Mouse (Mus musculus): ENCODE measurements around the gene Lemd1. TPM values are rescaled to one million over a fixed set of nuclear protein-coding genes. Genes with fewer than 3 reads are reported as not detected.
A peak's percentile ranks its signal among the peaks of the same experiment; 100 is the strongest.

The Lemd1 gene
- total RNA-seq, 2 experiments from 2014 or later: 0.17 to 0.67 TPM

DNA sequence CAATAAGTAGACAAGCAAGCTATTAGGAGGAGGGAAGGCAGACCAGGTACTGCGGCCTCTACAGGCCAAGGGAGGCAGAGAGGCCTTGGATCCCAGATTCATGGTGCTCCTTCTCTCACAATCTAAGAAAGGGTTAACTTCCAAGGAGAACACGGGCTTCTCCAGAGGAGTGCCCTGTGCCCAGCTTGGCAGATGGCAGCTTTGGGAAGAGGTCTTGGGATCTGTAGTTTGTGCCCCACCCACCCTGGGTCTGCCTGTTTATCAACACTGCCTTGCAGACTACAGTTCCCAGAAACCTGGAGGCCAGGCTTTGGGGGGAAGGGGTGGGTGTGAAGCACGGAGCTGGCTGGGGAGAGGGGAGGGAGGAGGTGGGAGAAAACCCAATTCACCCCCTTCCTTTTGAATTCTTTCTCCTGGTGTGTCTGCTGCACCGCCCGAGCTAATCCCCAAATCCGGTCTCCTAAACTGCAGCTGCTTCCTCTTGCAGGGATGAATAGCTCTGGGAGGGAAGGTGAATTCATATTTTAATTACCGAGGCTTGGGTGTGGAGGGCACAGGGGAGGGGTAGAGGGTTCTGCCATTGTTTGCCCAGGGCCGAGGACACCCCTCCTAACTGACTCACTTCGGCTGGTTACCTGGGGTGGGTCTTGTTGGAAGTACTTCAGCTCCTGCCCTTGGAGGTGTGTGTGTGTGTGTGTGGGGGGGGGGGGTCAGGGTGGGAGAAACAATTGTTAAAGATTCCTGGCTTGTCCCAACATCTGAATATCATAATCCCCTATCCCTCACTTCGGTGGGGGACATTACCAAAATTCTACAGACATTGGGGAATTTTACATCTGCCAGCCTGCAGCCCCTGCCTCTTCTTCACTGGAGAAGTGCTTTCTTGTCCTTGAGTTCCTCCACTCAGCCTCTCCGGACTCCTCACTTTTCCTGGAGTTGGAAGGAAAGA is 9.6 kb downstream of the Lemd1 start:
- DNase-seq (ENCODE audit: low spot score in 2 of 2): no peak

DNA sequence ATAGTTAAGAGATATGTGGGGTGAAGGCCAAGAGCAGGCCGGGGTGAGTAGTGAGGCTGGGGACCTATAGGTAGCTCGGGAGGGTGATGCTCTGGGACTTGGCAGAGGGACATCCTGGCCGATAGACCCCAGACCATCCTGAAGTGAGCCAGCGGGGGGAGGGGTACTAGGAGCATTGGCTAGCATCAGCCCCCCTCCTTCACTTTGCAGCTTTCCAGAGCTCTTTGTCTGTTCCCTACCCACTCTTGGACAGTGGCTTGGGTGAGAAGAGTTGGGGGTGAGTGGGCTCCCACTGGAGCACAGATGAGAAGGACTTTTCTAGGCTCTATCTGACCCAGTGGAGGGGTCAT is 10.3 kb downstream of the Lemd1 start:
- DNase-seq (ENCODE audit: low spot score in 2 of 2): no peak

DNA sequence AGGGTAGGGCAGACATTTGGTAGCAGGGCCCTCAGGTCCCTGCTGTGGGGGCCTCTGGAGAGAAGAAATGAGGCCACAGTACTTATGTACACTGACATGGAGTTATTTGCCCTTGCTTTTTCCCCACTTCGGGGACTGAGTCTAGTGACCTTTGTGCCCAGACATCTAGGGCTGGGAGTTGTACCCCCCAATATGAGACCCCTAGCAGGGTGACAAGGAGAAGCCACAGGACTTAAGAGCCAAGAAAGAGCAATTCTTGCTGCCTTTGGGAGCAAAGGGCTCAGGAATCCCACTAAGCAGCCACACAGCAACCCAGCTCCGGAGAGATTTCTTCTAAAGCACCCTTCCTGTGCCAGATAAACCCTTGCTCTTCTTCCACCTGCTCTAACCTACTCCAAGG is 10.7 kb downstream of the Lemd1 start:
- no peak for DNase-seq (ENCODE audit: low spot score in 2 of 2)

DNA sequence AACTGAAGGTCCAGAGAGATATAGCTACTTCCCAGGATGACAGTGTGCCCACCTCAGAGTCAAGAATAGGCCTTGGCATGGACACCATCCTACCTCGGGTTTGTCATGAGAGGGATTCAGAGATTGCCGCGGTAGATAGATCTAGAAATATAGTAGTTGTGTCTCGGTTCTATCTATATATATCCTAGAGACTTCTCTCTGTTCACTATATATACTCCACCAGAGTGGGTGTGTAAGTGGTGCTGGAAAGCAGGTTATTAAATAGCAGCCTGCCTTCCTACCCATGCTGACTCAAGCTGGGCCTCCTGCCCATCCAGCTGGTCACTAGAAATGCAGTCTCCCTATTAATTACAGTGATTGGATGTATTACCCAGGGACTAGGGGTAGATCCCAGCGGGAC is 11.5 kb downstream of the Lemd1 start:
- no peak for DNase-seq (ENCODE audit: low spot score in 2 of 2)

DNA sequence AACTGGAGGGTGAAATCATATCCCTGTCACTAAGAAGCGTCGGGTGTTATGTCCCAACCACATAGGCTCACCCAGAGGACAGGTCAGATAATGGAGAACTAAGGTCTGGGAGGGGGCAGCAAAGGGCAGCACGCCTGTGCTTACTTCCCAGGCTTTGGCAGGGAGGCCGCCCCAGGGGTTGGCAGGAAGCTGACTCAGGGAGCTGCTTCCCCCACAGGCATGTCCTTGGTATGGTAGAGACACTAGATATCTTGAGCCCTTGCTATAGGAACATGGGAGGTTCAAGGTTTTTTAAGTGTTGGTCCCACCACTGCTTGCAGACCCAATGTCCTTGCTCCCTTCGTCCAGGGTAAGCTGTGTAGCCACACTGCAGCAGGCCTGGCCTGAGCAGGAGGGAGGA is 14.7 kb downstream of the Lemd1 start:
- no peak for DNase-seq (ENCODE audit: low spot score in 2 of 2)

DNA sequence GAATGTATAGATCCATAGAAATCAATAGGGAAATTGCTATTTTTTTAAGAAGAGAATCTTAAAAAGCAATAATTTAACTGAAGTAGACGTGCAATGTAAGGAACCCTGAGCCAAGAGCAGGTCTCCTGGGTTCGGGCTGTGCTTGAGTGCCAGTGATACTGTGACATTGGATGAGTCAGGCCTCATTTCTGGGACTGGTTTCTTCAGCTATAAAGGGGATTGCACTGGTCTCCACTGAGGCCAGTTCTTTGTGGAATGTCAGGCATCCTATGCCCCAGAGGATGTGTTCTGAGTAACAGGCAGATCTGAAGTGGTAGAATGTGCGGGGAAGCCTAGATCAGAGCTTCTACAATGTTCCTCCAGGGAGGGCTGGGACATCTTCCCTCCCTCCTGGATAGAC is 15.6 kb downstream of the Lemd1 start:
- DNase-seq (ENCODE audit: low spot score in 2 of 2): no peak

DNA sequence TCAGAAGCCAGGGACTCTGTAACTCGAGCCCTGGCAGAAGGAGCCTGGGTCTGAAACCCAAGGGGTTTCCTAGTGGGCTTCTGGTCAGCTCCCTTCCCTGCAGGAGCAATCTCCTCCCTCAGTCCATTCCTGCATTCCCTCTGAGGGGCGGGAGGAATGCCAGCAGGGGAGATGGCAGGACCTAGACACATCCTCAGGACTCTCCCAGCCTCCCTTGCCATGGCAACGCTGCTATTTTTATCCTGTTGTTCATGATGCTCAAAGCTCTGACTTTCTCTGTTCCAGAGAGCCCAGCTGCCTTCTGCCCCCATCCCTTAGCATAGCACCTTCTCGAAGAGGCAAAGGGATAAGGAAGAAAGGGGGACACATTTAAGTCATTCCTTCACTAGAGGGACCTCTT is 16.9 kb downstream of the Lemd1 start:
- no peak for DNase-seq (ENCODE audit: low spot score in 2 of 2)

DNA sequence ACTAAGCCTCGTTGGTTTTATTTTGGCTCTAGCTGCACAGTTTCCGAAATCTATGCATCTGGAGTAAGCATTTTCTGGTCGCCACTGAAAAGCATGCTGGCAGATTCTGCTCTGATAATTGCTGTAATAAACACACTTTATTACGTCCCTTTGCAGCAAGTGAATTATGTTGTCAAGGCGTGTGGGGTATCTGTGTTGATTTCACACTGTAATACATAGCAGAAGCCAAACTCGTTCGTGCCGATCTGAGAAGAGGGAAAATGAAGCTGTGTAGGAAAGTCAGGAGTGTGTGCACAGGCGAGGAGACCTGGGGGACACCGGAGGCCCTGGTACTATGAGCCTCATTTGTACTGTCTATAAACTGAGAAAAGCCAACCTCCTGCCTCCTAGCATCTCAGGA is 18.2 kb downstream of the Lemd1 start:
- no peak for DNase-seq (ENCODE audit: low spot score in 2 of 2)

DNA sequence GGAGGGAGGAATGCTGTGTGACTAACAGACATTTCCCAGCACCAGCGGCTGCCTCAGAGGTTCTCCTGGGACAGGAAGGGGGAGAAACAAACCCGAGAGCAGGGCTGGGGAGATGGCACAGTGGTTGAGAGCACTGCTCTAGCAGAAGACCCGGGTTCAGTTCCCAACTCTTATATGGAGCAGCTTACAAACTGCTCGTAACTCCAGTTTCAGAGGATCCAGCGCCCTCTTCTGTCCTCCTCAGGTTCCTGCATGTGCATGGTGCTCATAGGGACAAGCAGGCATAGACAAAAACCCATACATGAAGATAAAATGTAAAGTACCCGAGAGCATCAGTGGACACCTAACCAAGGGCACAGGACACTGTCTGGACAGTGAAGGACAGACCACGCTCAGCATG is 19.7 kb downstream of the Lemd1 start:
- no peak for DNase-seq (ENCODE audit: low spot score in 2 of 2)

DNA sequence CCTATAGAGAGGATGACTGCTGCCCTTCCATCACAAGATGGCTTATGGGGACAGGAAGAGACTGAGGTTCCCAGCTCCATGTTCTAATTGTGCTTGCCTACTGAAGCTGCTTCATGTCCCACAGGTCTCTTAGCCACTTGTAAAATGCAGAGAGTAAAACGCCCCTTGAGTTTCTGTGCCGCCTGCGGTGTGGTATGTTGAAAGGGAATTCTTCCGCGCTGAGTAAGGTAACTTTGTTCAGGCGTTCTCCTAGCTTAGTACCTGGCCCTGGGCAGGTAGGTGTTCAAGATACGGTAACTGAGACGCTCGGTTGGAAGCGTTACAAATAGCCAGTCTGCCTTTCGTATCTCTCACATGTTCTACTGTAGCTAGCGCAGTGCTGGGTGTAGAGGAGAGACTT is 20.4 kb downstream of the Lemd1 start:
- no peak for DNase-seq (ENCODE audit: low spot score in 2 of 2)

DNA sequence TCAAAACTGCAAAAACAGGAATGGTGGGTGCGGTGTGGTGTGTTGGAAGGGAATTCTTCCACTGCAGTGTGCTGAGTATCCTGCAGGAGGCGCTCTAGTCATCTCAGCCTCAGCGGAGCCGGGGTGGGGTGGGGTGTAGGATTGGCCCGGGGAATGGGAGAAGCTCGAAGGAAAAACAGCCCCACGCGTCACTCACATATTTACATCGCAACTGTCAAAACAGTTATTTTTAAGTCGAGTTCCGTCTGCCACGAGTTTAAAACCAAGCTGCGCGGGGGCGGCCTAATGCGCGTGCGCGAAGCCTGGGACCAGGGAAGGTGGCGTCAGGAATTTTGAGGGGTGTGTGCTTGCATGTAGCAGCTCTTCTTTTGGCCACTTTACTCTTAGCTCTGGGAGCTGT is 21.0 kb downstream of the Lemd1 start:
- peak in 1 of 2 experiments; percentile 42 for DNase-seq (ENCODE audit: low spot score in 2 of 2)

DNA sequence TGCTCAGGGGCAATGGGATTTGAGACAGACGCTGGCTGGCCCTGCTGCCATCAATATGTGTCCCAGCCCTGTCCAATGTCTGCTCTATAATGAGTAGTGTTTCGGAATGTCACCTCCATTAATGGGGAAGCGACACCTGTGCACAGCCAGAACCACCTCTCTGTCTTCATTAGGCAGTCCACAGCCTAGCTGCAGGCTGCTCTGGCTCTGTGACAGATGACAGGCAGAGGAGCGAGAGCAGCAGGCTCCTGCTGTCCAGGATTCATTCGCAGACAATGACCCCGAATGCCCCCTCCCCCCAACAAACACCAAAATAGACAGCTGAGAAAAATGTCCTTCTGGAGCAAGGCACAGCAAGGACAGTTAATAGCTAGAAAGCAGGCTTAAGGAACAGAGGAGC is 21.8 kb downstream of the Lemd1 start:
- no peak for DNase-seq (ENCODE audit: low spot score in 2 of 2)

DNA sequence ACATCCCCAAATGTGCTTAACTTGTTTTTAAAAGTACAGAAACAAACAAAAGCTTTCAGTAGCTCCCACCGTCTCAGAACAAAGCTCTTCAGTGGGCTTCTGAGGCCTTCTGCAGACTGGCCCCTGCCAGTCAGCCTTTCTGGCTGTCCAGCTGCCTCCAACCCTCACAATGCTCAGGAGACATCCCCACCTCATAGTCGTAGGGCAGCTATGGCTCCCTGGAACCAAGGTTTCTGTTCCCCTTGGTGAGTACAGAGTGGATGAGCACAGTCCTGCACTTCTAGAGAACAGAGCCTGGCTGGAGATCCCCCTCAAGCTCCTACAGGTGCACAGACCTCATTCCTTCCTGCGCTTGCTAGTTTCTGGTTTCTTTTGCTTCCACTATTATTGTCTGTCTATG is 25.0 kb downstream of the Lemd1 start:
- DNase-seq (ENCODE audit: low spot score in 2 of 2): no peak

DNA sequence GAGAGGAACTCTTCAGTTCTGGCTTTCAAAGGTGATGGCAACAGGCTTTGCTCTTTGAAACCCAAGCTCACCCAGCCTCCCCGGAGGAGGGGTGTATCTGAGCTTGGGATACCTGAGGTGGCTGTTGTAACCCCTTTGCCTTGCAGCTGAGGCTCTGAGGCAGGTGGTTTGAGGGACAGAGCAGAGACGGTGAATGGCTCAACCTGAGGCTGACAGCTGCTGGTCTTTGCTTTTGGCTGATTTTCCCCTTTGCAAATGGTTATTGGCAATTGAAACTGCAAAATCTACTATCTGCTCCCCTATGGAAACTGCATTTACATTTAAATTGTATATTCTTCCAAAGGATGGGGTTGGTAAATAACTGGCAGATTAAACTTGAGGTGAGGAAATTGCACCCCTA is 30.4 kb downstream of the Lemd1 start:
- no peak for DNase-seq (ENCODE audit: low spot score in 2 of 2)

DNA sequence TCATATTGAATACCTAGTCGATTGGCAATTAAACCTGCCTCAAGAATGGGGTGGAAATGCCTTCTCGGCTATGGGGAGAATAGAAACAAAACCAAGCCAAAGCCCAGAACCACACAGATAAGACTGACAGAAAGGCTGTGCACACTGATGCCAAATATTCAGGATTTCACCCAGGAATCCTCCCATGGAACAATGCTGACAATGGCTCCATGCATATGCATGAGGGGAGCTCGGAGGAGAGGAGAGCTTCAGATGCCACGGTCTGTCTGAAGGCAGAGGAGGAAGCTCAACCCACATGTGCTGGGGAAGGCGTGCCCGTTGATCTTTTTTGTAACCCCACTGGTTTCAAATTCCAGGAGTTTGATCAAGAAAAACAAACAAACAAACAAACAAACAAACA is 30.9 kb downstream of the Lemd1 start:
- no peak for DNase-seq (ENCODE audit: low spot score in 2 of 2)

DNA sequence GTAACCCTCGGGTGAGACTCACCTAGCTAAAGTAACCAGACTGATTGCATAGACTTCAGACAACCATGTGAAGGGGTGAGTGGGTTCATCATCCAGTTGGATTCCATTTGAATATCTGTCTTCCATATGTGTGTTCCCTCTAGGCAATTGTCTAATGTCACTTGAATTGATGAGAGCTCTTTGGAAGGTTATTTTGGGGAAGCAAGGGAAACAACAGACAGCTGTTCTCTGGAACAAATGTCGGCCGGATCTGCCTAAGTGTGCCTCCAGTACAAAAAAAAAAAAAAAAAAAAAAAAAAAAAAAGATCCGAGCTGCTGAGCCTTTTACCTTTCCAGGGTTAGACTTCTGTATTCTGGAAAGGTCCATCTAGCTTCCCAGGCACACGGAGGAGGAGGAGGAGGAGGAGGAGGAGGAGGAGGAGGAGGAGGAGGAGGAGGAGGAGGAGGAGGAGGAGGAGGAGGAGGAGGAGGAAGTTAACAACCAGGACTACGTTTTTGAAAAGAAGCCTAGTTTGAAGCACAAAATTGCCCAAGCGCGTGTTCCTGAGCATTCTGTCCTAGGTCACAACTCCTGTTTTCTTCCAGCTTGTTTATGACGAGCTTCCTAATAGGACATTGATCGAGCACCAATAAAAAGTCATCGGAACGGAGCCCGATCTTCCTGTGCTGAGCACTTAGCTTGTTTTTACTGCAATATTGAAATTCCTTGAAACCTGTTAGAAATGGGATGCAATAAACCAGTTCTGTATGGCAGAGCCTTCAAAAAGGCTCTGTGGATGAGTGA is 35.3 kb downstream of the Lemd1 start:
- no peak for DNase-seq (ENCODE audit: low spot score in 2 of 2)

DNA sequence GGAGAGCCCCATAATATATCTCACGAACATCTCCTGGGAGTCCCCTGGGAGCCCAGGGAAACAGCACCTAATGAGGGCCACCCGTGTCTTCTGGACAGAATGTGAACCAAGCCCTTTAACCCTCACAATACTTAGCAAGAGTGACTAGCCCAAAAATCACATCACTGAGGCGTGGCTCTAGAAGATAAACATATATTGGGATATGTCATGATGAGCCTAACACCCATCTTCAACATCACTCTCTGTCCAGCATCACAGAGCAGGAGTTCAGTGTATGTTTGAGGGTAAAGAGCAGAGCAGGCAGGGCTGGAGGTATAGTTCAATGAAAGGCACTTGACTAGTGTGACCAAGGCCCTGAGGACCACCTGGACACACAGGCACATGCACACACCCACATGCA is 38.4 kb downstream of the Lemd1 start, which contains the start of gene Gm10188:
Gene Gm10188 (minus strand): TSS at position 101 of the 400 bp plus-strand sequence.
- DNase-seq (ENCODE audit: low spot score in 2 of 2): no peak

DNA sequence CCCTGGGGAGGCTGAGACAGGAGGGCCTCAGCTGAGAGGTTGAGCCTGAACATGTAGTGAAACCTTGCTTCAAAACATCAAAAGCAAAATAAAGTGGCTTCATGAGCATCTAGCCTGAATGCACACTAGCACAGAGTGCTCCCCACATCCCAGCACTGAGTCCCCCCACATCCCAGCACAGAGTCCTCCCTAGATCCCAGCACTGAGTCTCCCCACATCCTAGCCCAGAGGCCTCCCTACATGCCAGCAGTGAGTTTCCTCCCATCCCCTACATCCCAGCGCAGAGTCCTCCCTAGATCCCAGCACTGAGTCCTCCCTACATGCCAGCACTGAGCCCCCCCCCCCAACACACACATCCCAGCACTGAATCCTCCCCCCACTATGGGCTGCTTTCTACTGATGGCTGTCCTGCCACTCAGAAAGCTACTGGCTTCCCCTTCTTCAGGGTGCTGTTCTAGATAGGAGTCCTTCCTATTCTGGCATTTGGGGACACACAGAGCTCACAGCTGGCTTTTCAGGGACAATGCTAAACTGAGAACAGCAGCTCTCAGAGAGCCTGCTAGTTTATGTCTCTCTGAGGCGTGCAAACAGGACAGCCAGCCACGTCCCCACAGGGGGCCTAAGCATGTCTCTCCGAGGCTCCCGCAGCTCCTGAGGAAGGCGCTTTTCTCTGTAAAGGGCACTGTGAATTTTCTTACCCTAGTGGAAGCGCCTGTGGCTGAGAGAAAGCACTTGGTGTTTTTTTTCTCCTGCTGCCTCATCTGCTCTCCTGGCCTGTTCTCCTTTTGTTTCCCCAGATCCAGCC is 40.4 kb downstream of the Lemd1 start:
- DNase-seq (ENCODE audit: low spot score in 2 of 2): no peak

DNA sequence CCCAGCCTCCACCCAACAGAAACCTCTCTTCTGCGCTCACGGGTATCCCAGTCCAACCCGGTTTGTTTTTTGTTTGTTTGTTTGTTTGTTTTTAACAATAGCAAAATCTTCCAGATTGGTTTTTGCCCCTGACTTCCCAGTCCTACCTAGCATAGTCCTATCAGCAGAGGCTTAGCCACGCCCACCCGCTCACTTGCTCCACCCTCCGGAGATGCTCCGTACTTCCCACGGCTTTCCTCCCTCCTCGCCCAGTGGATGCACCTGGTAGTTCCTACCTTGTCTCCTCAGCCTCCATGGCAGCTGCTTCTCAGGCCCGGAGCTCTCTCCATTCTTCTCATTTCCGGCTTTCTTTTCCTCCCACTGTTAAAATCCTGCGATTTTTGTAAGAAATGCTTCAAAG is 42.3 kb downstream of the Lemd1 start:
- DNase-seq (ENCODE audit: low spot score in 2 of 2): no peak

DNA sequence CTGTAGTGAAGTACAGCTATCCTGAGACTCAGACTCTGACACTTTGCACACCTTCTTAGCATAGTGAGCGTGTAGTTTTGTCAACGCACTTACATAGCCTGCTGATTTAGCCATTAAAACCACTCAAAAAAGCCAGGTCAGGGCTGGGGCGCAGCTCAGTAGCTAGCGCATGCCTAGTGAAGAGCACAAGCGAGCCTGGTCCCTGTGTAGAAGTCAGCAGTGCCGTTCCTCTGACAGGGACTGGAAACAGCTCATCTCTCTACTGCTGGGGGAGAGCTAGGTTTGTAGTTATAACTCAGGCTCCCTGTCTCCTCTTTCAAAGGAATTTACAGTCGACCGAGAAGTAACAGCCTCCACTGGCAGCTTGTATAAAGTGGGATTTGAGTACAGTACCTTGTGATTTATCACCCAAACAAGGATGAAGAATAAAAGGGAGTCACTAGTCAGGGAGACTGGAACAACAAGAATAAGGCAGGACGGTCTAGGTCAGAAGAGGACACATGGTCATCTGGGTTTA is 43.6 kb downstream of the Lemd1 start:
- no peak for DNase-seq (ENCODE audit: low spot score in 2 of 2)

DNA sequence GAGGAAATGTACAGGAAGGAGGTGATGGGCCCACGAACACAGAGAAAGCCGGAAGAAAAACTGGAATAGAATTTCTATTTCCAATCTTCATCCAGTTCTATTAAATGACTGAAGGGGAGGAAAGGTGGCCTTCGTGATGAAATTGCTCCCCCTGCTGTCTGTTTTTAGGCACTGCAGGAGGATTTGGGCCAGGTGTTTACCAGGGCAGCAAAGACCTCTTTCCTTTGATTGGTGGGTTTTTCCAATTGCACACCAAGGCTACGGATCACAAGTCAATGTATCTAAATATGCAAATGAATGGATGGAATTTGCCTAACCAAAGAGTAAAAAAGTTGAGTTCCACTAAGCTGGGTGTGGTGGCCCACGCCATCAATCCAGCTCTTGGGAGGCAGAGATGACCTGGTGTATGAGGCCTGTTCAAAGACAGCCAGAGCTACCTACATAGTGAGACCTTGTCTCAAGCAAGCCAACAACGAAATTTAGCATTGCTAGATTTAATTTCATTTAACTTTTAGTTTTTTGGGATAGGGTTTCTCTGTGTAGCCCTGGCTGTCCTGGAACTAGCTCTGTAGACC is 46.4 kb downstream of the Lemd1 start:
- peak in 1 of 2 experiments; percentile 30 for DNase-seq (ENCODE audit: low spot score in 2 of 2)
